Mouse (Mus musculus) MEL (cell line): ENCODE measurements at regions not wholly inside any gene's neighbourhood (a gene's known extent, or its start where the extent isn't known, plus 50 kb on each side); places are given as distances from the start of the nearest gene placed in this dataset.

Source experiments
- DNase-seq: peaks from one replicate; pipeline ENCODE4 v3.0.0; 2011; ENCODE audit warnings: low read depth, low spot score
- H3K27ac ChIP-seq: 2 replicates; pipeline ENCODE4 v1.5.1; 2012; ENCODE audit warnings: low read depth, mild to moderate bottlenecking, control low read depth, low read length, moderate library complexity; ENCODE audit not compliant: control insufficient read depth
- H3K27me3 ChIP-seq, 2 experiments: fragments of 150-350 bp in 1 of 2; sonication (generic) in 1 of 2; 2 replicates each; pipeline ENCODE4 v1.6.1; 2012; ENCODE audit warnings: low read length in 2 of 2, mild to moderate bottlenecking in 2 of 2, improper control_type of control experiment in 1 of 2, moderate library complexity in 1 of 2; ENCODE audit not compliant: insufficient read depth in 2 of 2, control insufficient read depth in 1 of 2
- H3K36me3 ChIP-seq, 2 experiments: 2 replicates each; pipeline ENCODE4 v1.6.1; 2012 to 2014; ENCODE audit warnings: low read length in 2 of 2, improper control_type of control experiment in 1 of 2, inconsistent platforms in 1 of 2, mild to moderate bottlenecking in 1 of 2; ENCODE audit not compliant: insufficient read depth in 2 of 2, control insufficient read depth in 1 of 2
- H3K4me1 ChIP-seq, 2 experiments: fragments of 150-350 bp in 1 of 2; sonication (generic) in 1 of 2; 2 replicates each; pipeline ENCODE4 v1.6.1; 2012; ENCODE audit warnings: low read length in 2 of 2, improper control_type of control experiment in 1 of 2, mild to moderate bottlenecking in 1 of 2; ENCODE audit not compliant: insufficient read depth in 2 of 2, control insufficient read depth in 1 of 2
- H3K4me3 ChIP-seq, 2 experiments: fragments of 150-350 bp in 1 of 2; sonication (generic) in 1 of 2; 2 replicates each; pipeline ENCODE4 v1.5.1; 2012; ENCODE audit warnings: low read depth in 2 of 2, low read length in 2 of 2, mild to moderate bottlenecking in 2 of 2, moderate library complexity in 2 of 2, control low read depth in 1 of 2, improper control_type of control experiment in 1 of 2; ENCODE audit not compliant: control insufficient read depth in 1 of 2, insufficient read depth in 1 of 2
- H3K79me2 ChIP-seq: 2 replicates; pipeline ENCODE4 v1.6.1; 2012; ENCODE audit warnings: mild to moderate bottlenecking, low read length, moderate library complexity; ENCODE audit not compliant: control insufficient read depth, poor library complexity, insufficient read depth
- H3K9ac ChIP-seq: 2 replicates; pipeline ENCODE4 v1.6.1; 2012; ENCODE audit warnings: low read depth, mild to moderate bottlenecking, control low read depth, low read length, moderate library complexity; ENCODE audit not compliant: control insufficient read depth, poor library complexity, severe bottlenecking
- H3K9me3 ChIP-seq: fragments of 150-350 bp; sonication (generic); replicated peaks from 2 replicates; pipeline ENCODE4 v1.6.1; 2012; ENCODE audit warnings: mild to moderate bottlenecking, low read length, improper control_type of control experiment, moderate library complexity; ENCODE audit not compliant: insufficient read depth
- ELF1 ChIP-seq: IDR thresholded peaks from 2 replicates; pipeline ENCODE4 v1.6.1; 2014; ENCODE audit warnings: low read depth, mild to moderate bottlenecking, inconsistent platforms, low read length, improper control_type of control experiment, moderate library complexity
- GATA1 ChIP-seq: IDR thresholded peaks from 2 replicates; pipeline ENCODE4 v1.6.1; 2011; ENCODE audit warnings: low read depth, low read length, improper control_type of control experiment
- KAT2A ChIP-seq: conservative IDR thresholded peaks from 2 replicates; pipeline ENCODE4 v1.6.1; 2012; ENCODE audit warnings: low read depth, low read length, improper control_type of control experiment, inconsistent platforms
- MAFK ChIP-seq: IDR thresholded peaks from 2 replicates; pipeline ENCODE4 v1.6.1; 2011; ENCODE audit warnings: low read depth, mild to moderate bottlenecking, low read length, improper control_type of control experiment, borderline replicate concordance
- MAX ChIP-seq: IDR thresholded peaks from 2 replicates; pipeline ENCODE4 v1.6.1; 2011; ENCODE audit warnings: low read length, improper control_type of control experiment
- MAZ ChIP-seq: IDR thresholded peaks from 2 replicates; pipeline ENCODE4 v1.6.1; 2012; ENCODE audit warnings: low read depth, mild to moderate bottlenecking, inconsistent platforms, low read length, improper control_type of control experiment
- MEF2A ChIP-seq: IDR thresholded peaks from 2 replicates; pipeline ENCODE4 v1.6.1; 2014; ENCODE audit warnings: low read depth, mild to moderate bottlenecking, inconsistent platforms, low read length, improper control_type of control experiment; ENCODE audit not compliant: poor library complexity, insufficient replicate concordance, severe bottlenecking; ENCODE audit errors: extremely low read depth
- MXI1 ChIP-seq: IDR thresholded peaks from 2 replicates; pipeline ENCODE4 v1.6.1; 2011; ENCODE audit warnings: mild to moderate bottlenecking, low read depth, low read length, improper control_type of control experiment
- MYB ChIP-seq: IDR thresholded peaks from 2 replicates; pipeline ENCODE4 v1.6.1; 2011; ENCODE audit warnings: mild to moderate bottlenecking, low read depth, low read length, improper control_type of control experiment
- NRF1 ChIP-seq: IDR thresholded peaks from 2 replicates; pipeline ENCODE4 v1.6.1; 2014; ENCODE audit warnings: low read depth, mild to moderate bottlenecking, inconsistent platforms, low read length, improper control_type of control experiment, moderate library complexity; ENCODE audit not compliant: poor library complexity, insufficient read depth, severe bottlenecking
- POLR2A ChIP-seq, 2 experiments: IDR thresholded peaks; 2 replicates each; pipeline ENCODE4 v1.6.1; 2011 to 2012; ENCODE audit warnings: low read length in 2 of 2, mild to moderate bottlenecking in 2 of 2, control low read depth in 1 of 2, improper control_type of control experiment in 1 of 2, low read depth in 1 of 2, moderate library complexity in 1 of 2; ENCODE audit not compliant: control insufficient read depth in 1 of 2, insufficient read depth in 1 of 2, poor library complexity in 1 of 2
- POLR2AphosphoS5 ChIP-seq: IDR thresholded peaks from 2 replicates; pipeline ENCODE4 v1.6.1; 2012; ENCODE audit warnings: low read depth, borderline replicate concordance, mild to moderate bottlenecking, inconsistent platforms, low read length, moderate library complexity, mixed read lengths
- SMC3 ChIP-seq: IDR thresholded peaks from 2 replicates; pipeline ENCODE4 v1.6.1; 2011; ENCODE audit warnings: low read depth, low read length, improper control_type of control experiment
- USF2 ChIP-seq, 2 experiments: IDR thresholded peaks; 2 replicates each; pipeline ENCODE4 v1.6.1; 2011 to 2012; ENCODE audit warnings: improper control_type of control experiment in 2 of 2, low read length in 2 of 2, borderline replicate concordance in 1 of 2, inconsistent platforms in 1 of 2, low read depth in 1 of 2, mild to moderate bottlenecking in 1 of 2; ENCODE audit not compliant: insufficient read depth in 1 of 2
- ZC3H11A ChIP-seq: IDR thresholded peaks from 2 replicates; pipeline ENCODE4 v1.6.1; 2012; ENCODE audit warnings: low read depth, mild to moderate bottlenecking, inconsistent platforms, low read length, improper control_type of control experiment

DNA sequence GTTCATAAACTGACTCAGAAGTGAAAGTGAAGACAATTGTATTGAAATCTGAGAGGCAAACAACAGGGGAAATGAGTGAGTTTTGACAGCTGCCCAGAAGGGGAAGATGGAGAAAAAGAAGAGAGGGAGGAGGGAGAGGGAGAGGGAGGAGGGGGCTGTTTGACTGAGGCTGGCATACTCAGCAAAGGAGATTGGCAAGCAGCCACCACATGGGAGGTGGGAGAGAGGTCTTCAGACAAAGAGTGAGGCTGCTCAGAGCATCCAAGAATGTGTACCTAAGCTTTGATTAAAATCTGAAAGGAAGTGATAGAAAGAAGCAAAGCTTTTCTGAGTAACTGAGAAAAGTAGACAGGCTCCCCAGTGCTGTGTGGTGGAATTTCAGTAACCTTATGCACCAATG lies 636.0 kb downstream of the Sqor start:
- DNase-seq = no peak
- Histone ChIP-seq H3K27ac (no peak overlapping the region), H3K9me3 (no peaks in the 10 kb centered on the region), H3K4me3 (no peak overlapping the region), H3K79me2 (no peaks in the 10 kb centered on the region), H3K36me3 (no peaks in the 10 kb centered on the region), H3K9ac (no peak overlapping the region), H3K4me1 (no peaks in the 10 kb centered on the region), H3K27me3 (no peaks in the 10 kb centered on the region)
- TF ChIP-seq ZC3H11A (no peak), ELF1 (no peak), USF2 (IDR thresholded peaks at IDR 0.05; ENCODE audit: borderline replicate concordance in 1 of 2, insufficient read depth in 1 of 2, low read depth in 1 of 2, low read length in 2 of 2) (no peak), MYB (no peak), MEF2A (no peak), SMC3 (no peak)

DNA sequence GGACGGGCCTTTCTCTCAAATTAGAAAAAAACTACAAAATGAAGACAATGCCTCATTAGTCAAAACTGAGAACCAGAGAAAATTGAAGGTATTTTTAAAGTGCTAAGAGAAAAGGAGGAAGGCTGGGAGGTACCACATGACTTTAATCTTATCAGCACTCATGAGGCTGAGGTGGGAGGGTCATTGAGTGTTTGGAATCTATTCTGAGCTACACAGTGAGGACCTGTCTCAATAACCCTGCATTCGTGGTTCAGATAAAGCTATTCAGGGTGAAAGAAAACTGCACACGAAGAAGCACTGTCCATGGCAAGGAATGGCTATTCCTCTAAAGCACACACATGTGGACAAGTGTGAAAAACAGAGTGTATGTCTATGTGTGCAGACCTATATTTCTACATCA lies 644.0 kb downstream of the Sqor start:
- H3K4me1 ChIP-seq = no peaks in the 10 kb centered on the region
- no peak for TF ChIP-seq KAT2A
- TF ChIP-seq MXI1 = no peak
- TF ChIP-seq MAFK = no peak
- no peak for TF ChIP-seq POLR2AphosphoS5
- no peak for TF ChIP-seq ZC3H11A
- no peak for TF ChIP-seq MEF2A
- TF ChIP-seq SMC3 = no peak
- H3K4me3 ChIP-seq = no peak overlapping the region
- DNase-seq = no peak
- H3K27me3 ChIP-seq = no peaks in the 10 kb centered on the region
- H3K36me3 ChIP-seq = no peaks in the 10 kb centered on the region
- no peaks in the 10 kb centered on the region for H3K9me3 ChIP-seq
- no peak overlapping the region for H3K9ac ChIP-seq
- no peaks in the 10 kb centered on the region for H3K79me2 ChIP-seq
- H3K27ac ChIP-seq = no peak overlapping the region

DNA sequence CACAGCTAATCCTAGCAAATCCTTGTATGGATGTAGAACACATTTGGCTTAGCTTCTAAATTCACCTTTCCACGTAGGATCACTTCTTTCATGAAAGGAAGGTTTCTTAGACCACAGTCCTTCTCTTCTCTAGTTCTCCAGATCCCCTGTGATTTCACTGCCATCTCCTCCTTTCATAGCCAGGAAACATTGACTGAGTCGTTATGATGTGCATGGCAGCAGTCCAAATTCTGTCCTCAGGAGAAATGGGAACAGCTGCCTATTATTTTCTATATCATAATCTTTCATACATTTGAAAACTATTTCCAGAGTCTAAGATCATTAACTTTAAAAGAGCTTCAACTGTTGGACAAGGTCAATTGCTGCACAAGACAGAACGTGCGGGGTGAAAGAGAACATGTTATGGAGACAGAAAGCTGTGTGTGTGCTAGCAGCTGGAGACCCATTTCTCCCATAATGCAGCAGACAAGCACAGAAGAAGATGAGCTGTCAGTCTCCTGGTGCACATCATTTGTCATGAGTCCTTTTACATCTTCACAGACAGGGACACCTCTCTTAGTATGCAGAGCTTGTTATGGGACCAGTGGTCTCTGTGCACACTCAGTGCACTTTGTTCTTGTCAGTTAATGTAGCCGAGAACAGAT lies 631.6 kb upstream of the Sema6d start:
- TF ChIP-seq NRF1 = no peak
- TF ChIP-seq GATA1 = no peak
- TF ChIP-seq MAZ = no peak
- TF ChIP-seq POLR2A (IDR thresholded peaks at IDR 0.05; ENCODE audit: control insufficient read depth in 1 of 2, insufficient read depth in 1 of 2, low read depth in 1 of 2, low read length in 2 of 2, poor library complexity in 1 of 2) = no peak
- TF ChIP-seq MAFK = no peak
- TF ChIP-seq MAX = no peak
- TF ChIP-seq, all 39 proteins: peak for 0
- Histone ChIP-seq H3K9ac (no peak overlapping the region), H3K4me3 (no peak overlapping the region), H3K27ac (no peak overlapping the region), H3K27me3 (no peaks in the 10 kb centered on the region), H3K36me3 (no peaks in the 10 kb centered on the region), H3K9me3 (no peaks in the 10 kb centered on the region), H3K79me2 (no peaks in the 10 kb centered on the region), H3K4me1 (no peaks in the 10 kb centered on the region)
- DNase-seq = no peak
